Mouse (Mus musculus): ENCODE measurements at regions not wholly inside any gene's neighbourhood (a gene's known extent, or its start where the extent isn't known, plus 50 kb on each side); places are given as distances from the start of the nearest gene placed in this dataset.
A peak's percentile ranks its signal among the peaks of the same experiment; 100 is the strongest.

DNA sequence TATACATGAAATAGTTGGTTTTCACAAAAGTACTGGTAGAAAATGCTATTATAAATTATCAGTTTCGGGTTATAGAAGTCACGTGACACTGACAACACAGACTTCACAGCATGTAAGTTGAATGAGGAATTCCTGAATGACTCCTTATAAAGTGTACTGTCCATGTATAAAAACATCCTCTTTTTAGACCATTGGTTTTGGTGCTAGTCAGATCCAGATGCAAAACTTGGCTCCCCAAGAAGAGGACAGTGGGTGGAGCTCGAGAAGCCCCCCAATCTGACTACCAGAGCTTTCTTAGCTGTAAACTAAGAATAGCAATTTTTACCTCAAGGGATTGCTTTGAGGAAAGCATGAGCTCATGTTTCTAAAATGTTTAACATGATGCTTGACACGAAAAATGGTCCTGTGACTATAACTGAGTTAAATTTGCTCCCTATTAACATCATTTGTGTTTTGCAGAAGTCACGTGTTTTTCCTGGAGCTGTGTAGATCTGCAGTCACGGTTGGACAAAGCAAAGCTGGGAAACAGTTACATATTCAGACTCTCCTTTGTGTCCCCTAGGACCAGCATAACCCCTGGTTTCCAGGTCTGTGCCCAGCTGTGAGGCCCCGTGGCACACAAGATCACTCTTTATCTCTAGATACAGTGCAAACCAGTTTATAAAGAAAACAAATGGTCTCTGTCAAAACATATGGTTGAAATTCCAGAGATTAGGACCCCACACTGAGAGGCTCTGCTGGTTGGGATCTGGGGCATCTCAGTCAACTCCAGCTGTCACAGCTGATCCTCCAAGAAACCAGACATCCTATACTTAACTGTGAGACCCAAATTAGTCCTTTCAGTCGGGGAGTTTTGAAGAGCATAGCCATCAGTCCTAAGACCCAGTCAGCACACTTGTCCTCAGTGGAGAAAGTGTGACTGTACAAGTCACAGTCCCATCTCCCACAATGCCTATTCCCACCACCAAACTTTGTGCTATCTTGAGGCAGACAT lies 80.0 kb upstream of the P3h2 start:
- H3K36me3 ChIP-seq (ENCODE audit: control insufficient read depth, insufficient read depth, low read length) = no peaks in the 10 kb centered on the region
- H3K9me3 ChIP-seq (ENCODE audit: control insufficient read depth, low read length) = no peaks in the 10 kb centered on the region
- peaks cover 17% of the 10 kb centered on the region for H3K4me1 ChIP-seq (replicated peaks; ENCODE audit: control insufficient read depth, insufficient read depth, low read length)
- DNase-seq (ENCODE audit: low spot score) (no peak), ATAC-seq (replicated peaks; ENCODE audit: low FRiP score, low TSS enrichment, low read depth) (peak; percentile 27; the same call in 1 of the 2 replicates)
- H3K4me2 ChIP-seq (ENCODE audit: low read length) = no peak overlapping the region
- H3K27ac ChIP-seq (ENCODE audit: low read depth) = peak overlapping the region; percentile 49
- no peak overlapping the region for H3K9ac ChIP-seq (ENCODE audit: low read length)
- H3K4me3 ChIP-seq (ENCODE audit: low read depth, low read length) = no peak overlapping the region
- WGBS = 32% methylated on average over 8 of the region's 8 CpGs
- H3K27me3 ChIP-seq (replicated peaks; ENCODE audit: control insufficient read depth, insufficient read depth, low read length) = no peaks in the 10 kb centered on the region

DNA sequence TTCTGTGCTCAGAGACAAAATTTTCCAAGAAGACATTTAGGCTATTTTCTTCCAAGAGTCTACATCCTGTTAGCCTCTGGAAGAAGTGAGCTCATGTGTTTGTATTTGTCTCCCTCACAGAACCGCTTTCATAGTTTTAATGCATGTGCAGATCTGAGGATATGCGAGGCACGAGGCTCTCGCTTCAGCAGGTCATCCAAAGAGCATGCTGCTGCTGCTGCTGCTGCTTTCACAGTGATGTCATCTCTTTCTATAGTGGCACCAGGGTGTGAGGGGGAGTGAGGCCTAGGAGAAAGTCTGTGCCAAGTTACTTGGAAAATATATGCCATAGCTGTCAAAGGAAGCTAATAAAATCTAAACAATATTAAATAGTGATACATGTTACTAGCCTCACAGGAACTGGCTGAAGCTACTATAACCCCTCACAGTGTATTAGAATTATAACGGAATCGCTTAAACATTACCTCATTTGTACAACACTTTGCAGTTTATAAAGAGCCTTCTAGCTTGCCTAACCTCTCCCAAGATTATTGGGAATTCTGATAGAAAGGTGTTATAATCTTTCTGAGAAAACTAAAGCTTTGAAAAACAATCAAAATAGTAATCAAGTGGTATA lies 79.2 kb upstream of the P3h2 start:
- Histone ChIP-seq H3K27ac (ENCODE audit: low read depth) (peak overlapping the region; percentile 57), H3K9ac (ENCODE audit: low read length) (no peak overlapping the region), H3K4me2 (ENCODE audit: low read length) (no peak overlapping the region), H3K36me3 (ENCODE audit: control insufficient read depth, insufficient read depth, low read length) (no peaks in the 10 kb centered on the region), H3K9me3 (ENCODE audit: control insufficient read depth, low read length) (no peaks in the 10 kb centered on the region), H3K27me3 (replicated peaks; ENCODE audit: control insufficient read depth, insufficient read depth, low read length) (no peaks in the 10 kb centered on the region), H3K4me3 (ENCODE audit: low read depth, low read length) (no peak overlapping the region), H3K4me1 (replicated peaks; ENCODE audit: control insufficient read depth, insufficient read depth, low read length) (peaks cover 17% of the 10 kb centered on the region)
- DNase-seq (ENCODE audit: low spot score) (no peak), ATAC-seq (replicated peaks; ENCODE audit: low FRiP score, low TSS enrichment, low read depth) (peak; percentile 40; the same call in 1 of the 2 replicates)
- WGBS = 28% methylated on average over 6 of the region's 6 CpGs

DNA sequence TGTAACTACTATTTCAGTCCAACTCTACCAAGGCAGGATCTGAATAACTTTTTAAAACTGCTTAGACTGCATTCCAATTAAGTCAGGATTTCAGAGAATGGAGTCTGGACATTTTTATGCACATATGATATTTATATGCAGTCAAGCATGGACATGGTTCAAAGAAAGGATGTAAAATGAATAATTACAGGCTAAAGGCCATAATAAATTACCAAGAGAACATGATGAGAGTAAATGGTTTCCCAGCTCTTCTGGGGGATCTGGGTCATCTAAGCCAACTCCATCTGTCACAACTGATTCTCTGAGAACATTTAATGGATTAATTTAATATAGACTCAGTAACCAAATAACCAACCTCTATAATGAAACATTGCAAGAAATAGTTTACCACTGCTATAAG lies 77.9 kb upstream of the P3h2 start:
- no peaks in the 10 kb centered on the region for H3K9me3 ChIP-seq (ENCODE audit: control insufficient read depth, low read length)
- ATAC-seq (replicated peaks; ENCODE audit: low FRiP score, low TSS enrichment, low read depth) (no peak), DNase-seq (ENCODE audit: low spot score) (no peak)
- no peaks in the 10 kb centered on the region for H3K36me3 ChIP-seq (ENCODE audit: control insufficient read depth, insufficient read depth, low read length)
- H3K27me3 ChIP-seq (replicated peaks; ENCODE audit: control insufficient read depth, insufficient read depth, low read length) = no peaks in the 10 kb centered on the region
- H3K27ac ChIP-seq (ENCODE audit: low read depth) = no peak overlapping the region
- H3K4me1 ChIP-seq (replicated peaks; ENCODE audit: control insufficient read depth, insufficient read depth, low read length) = peaks cover 17% of the 10 kb centered on the region
- no peak overlapping the region for H3K4me2 ChIP-seq (ENCODE audit: low read length)
- H3K9ac ChIP-seq (ENCODE audit: low read length) = no peak overlapping the region
- no peak overlapping the region for H3K4me3 ChIP-seq (ENCODE audit: low read depth, low read length)

DNA sequence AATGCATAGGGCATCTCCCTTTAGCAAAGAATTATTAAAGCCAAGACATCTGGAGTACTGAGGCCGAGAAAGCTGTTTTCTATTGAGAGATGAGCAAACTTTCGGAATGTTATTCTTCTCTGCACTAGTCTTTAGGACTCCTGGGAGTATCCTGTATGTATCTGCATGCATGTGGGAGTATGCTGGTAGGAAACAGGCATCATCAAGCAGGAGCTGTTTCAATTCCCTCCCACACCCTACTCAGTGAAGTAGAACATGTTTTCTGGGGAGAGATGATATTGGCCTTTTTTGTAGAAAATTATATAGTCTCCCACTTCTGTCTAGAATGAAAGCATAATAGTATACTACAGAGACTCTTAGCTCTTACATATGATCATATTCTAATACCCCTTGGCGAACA lies 76.1 kb upstream of the P3h2 start:
- Histone ChIP-seq H3K9me3 (ENCODE audit: control insufficient read depth, low read length) (no peaks in the 10 kb centered on the region), H3K4me3 (ENCODE audit: low read depth, low read length) (no peak overlapping the region), H3K36me3 (ENCODE audit: control insufficient read depth, insufficient read depth, low read length) (no peaks in the 10 kb centered on the region), H3K27ac (ENCODE audit: low read depth) (no peak overlapping the region), H3K27me3 (replicated peaks; ENCODE audit: control insufficient read depth, insufficient read depth, low read length) (no peaks in the 10 kb centered on the region), H3K9ac (ENCODE audit: low read length) (no peak overlapping the region), H3K4me2 (ENCODE audit: low read length) (no peak overlapping the region), H3K4me1 (replicated peaks; ENCODE audit: control insufficient read depth, insufficient read depth, low read length) (peaks cover 17% of the 10 kb centered on the region)
- WGBS = 79% methylated on average over 3 of the region's 3 CpGs
- ATAC-seq (replicated peaks; ENCODE audit: low FRiP score, low TSS enrichment, low read depth) (no peak), DNase-seq (ENCODE audit: low spot score) (no peak)

DNA sequence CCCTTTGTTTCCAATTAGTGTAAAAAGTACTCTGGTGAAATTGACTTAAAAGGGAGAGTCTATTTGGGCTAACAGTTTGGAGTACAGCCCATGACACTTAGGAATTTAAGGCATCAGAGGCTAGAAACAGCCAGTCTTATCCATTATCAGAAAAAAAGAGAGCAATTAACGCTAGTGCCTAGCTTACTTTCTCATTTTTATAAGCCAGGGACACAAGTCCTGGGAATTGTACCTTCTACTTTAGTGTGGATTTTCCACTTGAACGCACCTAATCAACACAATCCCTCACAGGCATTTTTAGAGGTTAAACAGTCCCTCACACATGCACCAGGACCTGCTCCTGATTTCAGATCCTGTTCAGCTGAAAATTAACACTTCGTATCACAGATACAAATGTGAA lies 65.9 kb upstream of the P3h2 start:
- WGBS = 65% methylated on average over 3 of the region's 3 CpGs
- no peaks in the 10 kb centered on the region for H3K9me3 ChIP-seq (ENCODE audit: control insufficient read depth, low read length)
- DNase-seq (ENCODE audit: low spot score) (no peak), ATAC-seq (replicated peaks; ENCODE audit: low FRiP score, low TSS enrichment, low read depth) (no peak)
- H3K36me3 ChIP-seq (ENCODE audit: control insufficient read depth, insufficient read depth, low read length) = no peaks in the 10 kb centered on the region
- no peak overlapping the region for H3K4me2 ChIP-seq (ENCODE audit: low read length)
- H3K9ac ChIP-seq (ENCODE audit: low read length) = no peak overlapping the region
- H3K4me3 ChIP-seq (ENCODE audit: low read depth, low read length) = no peak overlapping the region
- H3K27me3 ChIP-seq (replicated peaks; ENCODE audit: control insufficient read depth, insufficient read depth, low read length) = no peaks in the 10 kb centered on the region
- H3K27ac ChIP-seq (ENCODE audit: low read depth) = no peak overlapping the region
- H3K4me1 ChIP-seq (replicated peaks; ENCODE audit: control insufficient read depth, insufficient read depth, low read length) = no peaks in the 10 kb centered on the region

DNA sequence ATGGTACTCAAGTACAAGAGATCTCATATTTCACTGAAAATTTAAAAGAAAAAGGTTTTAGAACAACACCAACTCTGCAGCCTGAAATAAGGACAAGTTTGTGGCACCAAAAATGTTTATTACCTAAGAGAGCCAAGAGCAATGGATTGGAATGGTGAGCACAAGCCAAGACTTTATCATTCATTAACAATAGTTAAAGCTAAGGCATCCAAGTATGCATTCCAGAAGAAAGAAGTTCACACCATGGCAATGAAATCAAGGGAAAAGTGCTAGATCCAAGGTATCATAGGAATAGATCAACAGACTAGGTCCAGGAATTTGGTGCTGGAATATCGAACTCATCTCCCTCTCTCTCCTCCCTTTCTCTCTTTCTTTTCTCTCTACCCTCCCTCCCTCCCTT lies 63.8 kb upstream of the P3h2 start:
- ATAC-seq (replicated peaks; ENCODE audit: low FRiP score, low TSS enrichment, low read depth) (no peak), DNase-seq (ENCODE audit: low spot score) (no peak)
- Histone ChIP-seq H3K36me3 (ENCODE audit: control insufficient read depth, insufficient read depth, low read length) (no peaks in the 10 kb centered on the region), H3K4me1 (replicated peaks; ENCODE audit: control insufficient read depth, insufficient read depth, low read length) (no peaks in the 10 kb centered on the region), H3K27ac (ENCODE audit: low read depth) (no peak overlapping the region), H3K4me3 (ENCODE audit: low read depth, low read length) (no peak overlapping the region), H3K9me3 (ENCODE audit: control insufficient read depth, low read length) (no peaks in the 10 kb centered on the region), H3K9ac (ENCODE audit: low read length) (no peak overlapping the region), H3K27me3 (replicated peaks; ENCODE audit: control insufficient read depth, insufficient read depth, low read length) (no peaks in the 10 kb centered on the region), H3K4me2 (ENCODE audit: low read length) (no peak overlapping the region)
- WGBS = 89% methylated on average over 1 of the region's 1 CpGs

DNA sequence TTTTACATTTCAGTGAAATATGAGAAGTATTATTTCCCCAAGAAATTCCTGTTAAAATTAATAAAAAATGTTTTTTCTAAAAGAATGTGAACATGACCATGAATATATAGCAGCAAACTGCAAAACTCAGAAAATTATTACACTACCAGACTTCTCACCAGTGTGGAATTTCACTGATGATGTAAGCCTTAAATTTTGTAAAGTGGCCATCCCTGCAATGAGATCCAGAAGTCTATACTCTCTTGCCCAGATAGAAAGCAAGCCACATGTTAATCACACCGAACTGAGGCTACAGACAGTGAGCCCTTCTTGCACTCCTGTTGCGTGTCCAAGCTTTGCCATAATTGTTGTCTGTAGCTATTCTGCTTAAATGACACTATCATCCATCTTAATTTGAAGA lies 62.6 kb upstream of the P3h2 start:
- no peak overlapping the region for H3K4me2 ChIP-seq (ENCODE audit: low read length)
- H3K27me3 ChIP-seq (replicated peaks; ENCODE audit: control insufficient read depth, insufficient read depth, low read length) = no peaks in the 10 kb centered on the region
- H3K27ac ChIP-seq (ENCODE audit: low read depth) = no peak overlapping the region
- no peaks in the 10 kb centered on the region for H3K4me1 ChIP-seq (replicated peaks; ENCODE audit: control insufficient read depth, insufficient read depth, low read length)
- no peak for ATAC-seq (replicated peaks; ENCODE audit: low FRiP score, low TSS enrichment, low read depth)
- H3K9me3 ChIP-seq (ENCODE audit: control insufficient read depth, low read length) = no peaks in the 10 kb centered on the region
- 92% methylated on average over 2 of the region's 2 CpGs for WGBS
- no peaks in the 10 kb centered on the region for H3K36me3 ChIP-seq (ENCODE audit: control insufficient read depth, insufficient read depth, low read length)
- no peak overlapping the region for H3K9ac ChIP-seq (ENCODE audit: low read length)
- H3K4me3 ChIP-seq (ENCODE audit: low read depth, low read length) = no peak overlapping the region
- DNase-seq (ENCODE audit: low spot score) = no peak

DNA sequence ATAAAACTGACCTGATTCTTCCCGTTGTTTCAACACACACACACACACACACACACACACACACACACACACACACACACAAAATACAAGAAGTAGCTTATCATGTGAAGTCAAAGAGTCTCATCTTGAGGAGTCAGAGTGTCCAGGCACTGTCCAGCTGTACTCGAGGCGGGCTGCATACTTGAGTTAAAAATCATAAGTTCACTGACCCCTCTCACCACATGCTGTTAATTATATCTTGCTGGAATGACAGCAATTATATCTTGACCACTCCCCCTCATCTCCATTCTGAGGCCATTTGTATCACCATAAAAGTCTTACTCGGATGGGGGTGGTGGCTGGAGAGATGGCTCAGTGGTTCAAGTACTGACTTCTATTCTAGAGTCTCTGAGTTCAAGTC lies 58.5 kb upstream of the P3h2 start:
- H3K27me3 ChIP-seq (replicated peaks; ENCODE audit: control insufficient read depth, insufficient read depth, low read length) = no peaks in the 10 kb centered on the region
- no peaks in the 10 kb centered on the region for H3K9me3 ChIP-seq (ENCODE audit: control insufficient read depth, low read length)
- DNase-seq (ENCODE audit: low spot score) (no peak), ATAC-seq (replicated peaks; ENCODE audit: low FRiP score, low TSS enrichment, low read depth) (no peak)
- no peaks in the 10 kb centered on the region for H3K36me3 ChIP-seq (ENCODE audit: control insufficient read depth, insufficient read depth, low read length)
- no peaks in the 10 kb centered on the region for H3K4me1 ChIP-seq (replicated peaks; ENCODE audit: control insufficient read depth, insufficient read depth, low read length)
- no peak overlapping the region for H3K4me3 ChIP-seq (ENCODE audit: low read depth, low read length)
- WGBS = 54% methylated on average over 4 of the region's 4 CpGs
- no peak overlapping the region for H3K4me2 ChIP-seq (ENCODE audit: low read length)
- H3K27ac ChIP-seq (ENCODE audit: low read depth) = no peak overlapping the region
- H3K9ac ChIP-seq (ENCODE audit: low read length) = no peak overlapping the region

DNA sequence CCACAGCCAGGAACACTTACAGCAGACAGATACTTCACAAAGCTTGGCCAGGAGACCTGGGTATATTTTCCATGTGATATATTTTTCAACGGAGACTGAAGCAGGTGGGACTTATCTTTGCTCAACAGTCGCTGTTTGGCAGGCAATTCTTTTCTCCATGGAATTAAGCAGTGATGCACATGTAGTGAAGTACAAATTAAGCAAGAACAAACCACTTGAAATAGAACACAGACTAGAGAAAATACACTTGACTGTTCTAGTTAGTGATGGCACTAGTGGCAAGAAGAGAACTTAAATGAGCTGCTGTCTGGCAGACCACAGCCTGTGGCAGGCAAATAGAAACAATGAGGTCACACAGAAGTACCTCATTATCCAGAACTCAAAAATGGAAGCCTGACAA lies 57.8 kb upstream of the P3h2 start:
- DNase-seq (ENCODE audit: low spot score) (no peak), ATAC-seq (replicated peaks; ENCODE audit: low FRiP score, low TSS enrichment, low read depth) (no peak)
- H3K36me3 ChIP-seq (ENCODE audit: control insufficient read depth, insufficient read depth, low read length) = no peaks in the 10 kb centered on the region

More for the DNA sequence above, 57.8 kb upstream of the P3h2 start:
- 44% methylated on average over 2 of the region's 2 CpGs for WGBS
- H3K9ac ChIP-seq (ENCODE audit: low read length) = no peak overlapping the region
- H3K4me2 ChIP-seq (ENCODE audit: low read length) = no peak overlapping the region
- no peaks in the 10 kb centered on the region for H3K27me3 ChIP-seq (replicated peaks; ENCODE audit: control insufficient read depth, insufficient read depth, low read length)
- H3K4me3 ChIP-seq (ENCODE audit: low read depth, low read length) = no peak overlapping the region
- H3K4me1 ChIP-seq (replicated peaks; ENCODE audit: control insufficient read depth, insufficient read depth, low read length) = no peaks in the 10 kb centered on the region
- no peak overlapping the region for H3K27ac ChIP-seq (ENCODE audit: low read depth)
- H3K9me3 ChIP-seq (ENCODE audit: control insufficient read depth, low read length) = no peaks in the 10 kb centered on the region

Measured in intestine, embryonic 14.5 days (tissue).